Mouse (Mus musculus) spleen, postnatal 36 days (tissue): ENCODE measurements around the gene Apoa1.

Experiments used
- DNase-seq, 2 experiments: peaks; one replicate each; pipeline ENCODE4 v3.0.0; 2022; ENCODE audit warnings: low spot score in 2 of 2, mixed read lengths in 1 of 2

Apoa1 gene

GRCm38 (mm10) chr9:46215338-46216322 lies 12.8 kb upstream of the Apoa1 start:
- DNase-seq: no peak

GRCm38 (mm10) chr9:46216744-46217470 lies 11.5 kb upstream of the Apoa1 start:
- no peak for DNase-seq

- DNase-seq: no peak
Measured at GRCm38 (mm10) chr9:46218176-46218575, 10.2 kb upstream of the Apoa1 start.

- no peak for DNase-seq
Measured at GRCm38 (mm10) chr9:46223090-46223489, 5.3 kb upstream of the Apoa1 start.

GRCm38 (mm10) chr9:46224101-46224500 lies 4.3 kb upstream of the Apoa1 start:
- no peak for DNase-seq

- no peak for DNase-seq
Measured at GRCm38 (mm10) chr9:46224945-46225660, 3.3 kb upstream of the Apoa1 start.

GRCm38 (mm10) chr9:46227064-46227614 lies 1.2 kb upstream of the Apoa1 start:
- no peak for DNase-seq

- peak; percentile 12 to 23 for DNase-seq
Measured at GRCm38 (mm10) chr9:46229573-46230449, 1.4 kb downstream of the Apoa1 start.

GRCm38 (mm10) chr9:46230450-46230975 lies 2.1 kb downstream of the Apoa1 start:
- no peak for DNase-seq

GRCm38 (mm10) chr9:46235196-46235595 lies 6.8 kb downstream of the Apoa1 start:
- DNase-seq: no peak

- DNase-seq: no peak
Measured at GRCm38 (mm10) chr9:46235596-46235648, 7.0 kb downstream of the Apoa1 start, which contains the start of gene Apoc3. Apoc3 (minus strand) TSS chr9:46235636.

GRCm38 (mm10) chr9:46235649-46236048 lies 7.3 kb downstream of the Apoa1 start:
- no peak for DNase-seq

GRCm38 (mm10) chr9:46238850-46239249 lies 10.5 kb downstream of the Apoa1 start:
- no peak for DNase-seq

- DNase-seq: no peak
Measured at GRCm38 (mm10) chr9:46240526-46241153, 12.3 kb downstream of the Apoa1 start, which contains the start of gene Apoa4. Apoa4 (plus strand) TSS chr9:46240696.

GRCm38 (mm10) chr9:46241818-46242217 lies 13.4 kb downstream of the Apoa1 start:
- DNase-seq: no peak

- DNase-seq: no peak
Measured at GRCm38 (mm10) chr9:46243122-46243521, 14.7 kb downstream of the Apoa1 start.

GRCm38 (mm10) chr9:46243584-46243983 lies 15.2 kb downstream of the Apoa1 start:
- no peak for DNase-seq

GRCm38 (mm10) chr9:46246752-46247324 lies 18.5 kb downstream of the Apoa1 start:
- DNase-seq: peak in 1 of 2 experiments; percentile 21

GRCm38 (mm10) chr9:46256177-46256576 lies 27.8 kb downstream of the Apoa1 start:
- no peak for DNase-seq
